Mouse (Mus musculus) liver, adult 10 weeks (tissue): ENCODE data around the gene Lrcol1. TPM values are rescaled to one million over a fixed set of nuclear protein-coding genes. Genes with fewer than 3 reads are reported as not detected.

Experiments
- polyA plus RNA-seq: library from polyadenylated mRNA; stranded (reverse); fragments of 350-450 nt; fragmentation: Illumina TruSeq; extraction: RNeasy Lipid Tissue Mini Kit (QIAGEN cat#74804); gene quantifications from one replicate; pipeline ENCODE4 v1.2.3, GENCODE M21; 2014; ENCODE audit warnings: low read depth, low replicate concordance

Lrcol1 gene
- polyA plus RNA-seq = not detected

DNA sequence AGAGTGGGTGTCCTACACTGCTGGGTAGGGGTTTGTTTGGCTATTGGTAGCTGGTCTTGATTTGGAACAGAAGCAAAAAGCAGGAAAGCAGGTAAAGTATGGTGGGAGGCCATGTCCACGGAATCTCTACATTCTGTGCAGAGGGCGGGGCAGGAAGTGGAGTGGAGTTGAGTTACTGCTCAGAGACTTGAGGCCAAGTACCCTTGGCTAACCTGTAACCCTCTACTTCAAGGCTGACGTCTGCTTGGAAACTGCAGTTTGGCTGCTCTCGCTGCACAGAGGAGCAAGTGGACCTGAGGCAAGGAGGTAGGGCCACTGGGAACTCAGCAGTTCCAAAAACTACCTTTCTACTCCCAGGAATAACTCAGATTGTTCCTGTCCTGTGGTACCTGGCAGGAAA, at the start of gene Lrcol1:
Gene Lrcol1 (plus strand): TSS at position 207 of the 400 bp plus-strand sequence.

DNA sequence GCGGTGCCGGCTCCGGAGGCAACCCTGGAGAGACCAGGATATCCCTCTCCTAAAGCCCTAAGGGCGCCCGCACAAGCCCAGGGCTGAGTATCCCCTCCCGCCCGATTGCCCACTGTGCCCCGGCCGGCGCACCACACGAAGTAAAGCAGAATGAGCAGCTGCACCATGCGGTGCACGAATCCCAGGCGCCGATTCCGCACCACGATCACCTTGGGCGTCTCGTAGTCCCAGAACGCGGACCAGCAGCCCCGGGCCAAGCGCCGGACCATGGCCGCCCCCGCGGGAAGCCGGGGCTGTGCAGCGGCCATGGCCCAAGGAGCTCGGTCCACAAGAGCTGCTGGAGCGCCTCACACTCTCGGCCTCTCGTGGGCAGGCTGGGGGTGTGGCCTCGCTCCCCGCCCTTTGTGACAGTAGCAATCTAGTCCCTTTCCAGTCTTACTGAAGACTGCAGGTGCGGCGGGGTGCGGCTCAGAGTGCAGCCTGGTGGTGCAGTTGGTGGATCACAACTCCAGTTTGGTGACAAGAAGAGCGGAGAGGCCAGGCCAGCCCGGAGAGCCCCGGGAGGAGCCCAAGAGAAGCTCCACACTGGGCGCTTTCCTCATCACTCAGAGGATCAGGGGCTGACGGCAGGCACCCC, 1.8 kb upstream of the Lrcol1 start, which contains the start of gene P2rx2:
Gene P2rx2 (minus strand): TSS at position 565 of the 637 bp plus-strand sequence.

Other genes starting within 250 kb of the Lrcol1 start
- gene Plcxd1, start 244.8 kb upstream of the Lrcol1 start, polyA plus RNA-seq = not detected
- gene Gtpbp6, start 236.5 kb upstream of the Lrcol1 start, polyA plus RNA-seq = not detected
- gene Zfp605, start 234.6 kb upstream of the Lrcol1 start, polyA plus RNA-seq = 4.1 TPM
- gene Chfr, start 208.9 kb upstream of the Lrcol1 start, polyA plus RNA-seq = 12.9 TPM
- 6.9 TPM for gene Golga3, start 168.0 kb upstream of the Lrcol1 start, polyA plus RNA-seq
- gene Ankle2, start 113.7 kb upstream of the Lrcol1 start, polyA plus RNA-seq = 20.7 TPM
- gene Pgam5, start 74.8 kb upstream of the Lrcol1 start, polyA plus RNA-seq = 18.0 TPM
- 211 TPM for gene Pxmp2, start 58.5 kb upstream of the Lrcol1 start, polyA plus RNA-seq
- 1.1 TPM for gene Pole, start 58.4 kb upstream of the Lrcol1 start, polyA plus RNA-seq
- not detected for gene P2rx2, start 1.5 kb upstream of the Lrcol1 start, polyA plus RNA-seq
- gene Fbrsl1, start 103.8 kb downstream of the Lrcol1 start, polyA plus RNA-seq = 2.6 TPM
- not detected for gene Galnt9, start 199.6 kb downstream of the Lrcol1 start, polyA plus RNA-seq